Mouse (Mus musculus) cortical plate, adult 2 months (tissue): Measurements from ENCODE around the gene Tspan17.

ENCODE experiments used
- CTCF ChIP-seq: fragments of 200-500 bp; IDR thresholded peaks from 2 replicates; pipeline ENCODE4 v1.5.1; 2011; ENCODE audit warnings: mild to moderate bottlenecking, control low read depth, low read length; ENCODE audit not compliant: insufficient read depth; ENCODE audit errors: extremely low read depth
- POLR2A ChIP-seq: fragments of 200-500 bp; IDR thresholded peaks from 2 replicates; pipeline ENCODE4 v1.6.1; 2011; ENCODE audit warnings: mild to moderate bottlenecking, low read length, control low read depth; ENCODE audit not compliant: insufficient read depth; ENCODE audit errors: extremely low read depth

- no peak for TF ChIP-seq POLR2A
- TF ChIP-seq CTCF, result no peak
These were observed 55.4 kb downstream of the Tspan17 start for GRCm38 (mm10) chr13:54844579-54844978.
